ENCODE assay signal across 8 mouse cellular contexts in genomic region chr13:34398061-34398787, GRCm38 (mm10). TPM values are rescaled to one million over a fixed set of nuclear protein-coding genes. Genes with fewer than 3 reads are reported as not detected.
DNase-seq lines count a peak whose midpoint lies in the region; ATAC-seq and TF ChIP-seq lines count a peak whose summit lies in the region.

No protein-coding gene starts in this region.

- no peak overlapping the region for H3K27ac ChIP-seq in hindbrain, postnatal 0 days
- H3K27ac ChIP-seq in hindbrain, embryonic 12.5 days = no peak overlapping the region
- peak overlapping the region; percentile 72 for H3K27ac ChIP-seq in kidney, embryonic 15.5 days
- H3K27ac ChIP-seq in cerebellum, adult 2 months (ENCODE audit: insufficient read depth, low read length) = no peak overlapping the region

- H3K4me3 ChIP-seq in hindbrain, postnatal 0 days (ENCODE audit: low read length) = no peak overlapping the region
- no peak overlapping the region for H3K4me3 ChIP-seq in hindbrain, embryonic 12.5 days
- H3K4me3 ChIP-seq in kidney, embryonic 15.5 days (replicated peaks) = no peak overlapping the region
- H3K4me3 ChIP-seq in cerebellum, adult 2 months (replicated peaks; ENCODE audit: insufficient read depth, low read depth, low read length) = no peak overlapping the region

- no peak for DNase-seq in hindbrain, postnatal 0 days (ENCODE audit: low spot score)
- peak; percentile 10 for DNase-seq in adipocyte (ENCODE audit: low spot score)
- DNase-seq in lung, postnatal 10 days = peak; percentile 61
- DNase-seq in cerebellum, adult 2 months = no peak
- DNase-seq in layer of hippocampus, postnatal 10 days (ENCODE audit: low spot score in 2 of 2) = no peak
- no peak for DNase-seq in spleen, adult 18-20 months

- WGBS in hindbrain, postnatal 0 days = 21% methylated on average over 10 of the region's 10 CpGs
- 35% methylated on average over 10 of the region's 10 CpGs for WGBS in hindbrain, embryonic 12.5 days
- 43% methylated on average over 10 of the region's 10 CpGs for WGBS in kidney, embryonic 15.5 days
- 9% methylated on average over 10 of the region's 10 CpGs for WGBS in cerebellum, adult 2 months

- ATAC-seq in hindbrain, postnatal 0 days = peak; percentile 51; the same call in 1 of the 2 replicates
- ATAC-seq in hindbrain, embryonic 12.5 days (ENCODE audit: low FRiP score) = no peak
- ATAC-seq in kidney, embryonic 15.5 days (replicated peaks; ENCODE audit: low FRiP score) = no peak

- no peaks in the 10 kb centered on the region for H3K36me3 ChIP-seq in hindbrain, postnatal 0 days (ENCODE audit: insufficient read depth, low read length)
- H3K36me3 ChIP-seq in hindbrain, embryonic 12.5 days = no peaks in the 10 kb centered on the region
- H3K36me3 ChIP-seq in kidney, embryonic 15.5 days = no peaks in the 10 kb centered on the region

- TF ChIP-seq CTCF in hindbrain, postnatal 0 days (IDR thresholded peaks at IDR 0.05; ENCODE audit: low read depth) = no peak
- no peak for TF ChIP-seq CTCF in cerebellum, adult 2 months (IDR thresholded peaks at IDR 0.05; ENCODE audit: borderline replicate concordance, insufficient read depth, low read depth, low read length)

- H3K9ac ChIP-seq in hindbrain, postnatal 0 days (replicated peaks; ENCODE audit: low read length) = no peak overlapping the region
- no peak overlapping the region for H3K9ac ChIP-seq in hindbrain, embryonic 12.5 days
- no peak overlapping the region for H3K9ac ChIP-seq in kidney, embryonic 15.5 days

- H3K9me3 ChIP-seq in hindbrain, postnatal 0 days (ENCODE audit: low read length) = no peaks in the 10 kb centered on the region
- no peaks in the 10 kb centered on the region for H3K9me3 ChIP-seq in hindbrain, embryonic 12.5 days (replicated peaks)
- no peaks in the 10 kb centered on the region for H3K9me3 ChIP-seq in kidney, embryonic 15.5 days (replicated peaks)

- H3K4me1 ChIP-seq in hindbrain, postnatal 0 days (ENCODE audit: insufficient read depth, low read length) = no peaks in the 10 kb centered on the region
- H3K4me1 ChIP-seq in hindbrain, embryonic 12.5 days = no peaks in the 10 kb centered on the region
- no peaks in the 10 kb centered on the region for H3K4me1 ChIP-seq in kidney, embryonic 15.5 days
- H3K4me1 ChIP-seq in cerebellum, adult 2 months (ENCODE audit: control insufficient read depth, insufficient read depth, low read length) = no peaks in the 10 kb centered on the region

- TF ChIP-seq POLR2A in cerebellum, adult 2 months (IDR thresholded peaks at IDR 0.05; ENCODE audit: borderline replicate concordance, insufficient read depth, low read length) = no peak

- H3K4me2 ChIP-seq in hindbrain, postnatal 0 days (ENCODE audit: low read depth, low read length) = no peak overlapping the region
- no peak overlapping the region for H3K4me2 ChIP-seq in hindbrain, embryonic 12.5 days (replicated peaks)
- no peak overlapping the region for H3K4me2 ChIP-seq in kidney, embryonic 15.5 days

- H3K27me3 ChIP-seq in hindbrain, postnatal 0 days (ENCODE audit: insufficient read depth, low read length) = no peaks in the 10 kb centered on the region
- H3K27me3 ChIP-seq in hindbrain, embryonic 12.5 days = no peaks in the 10 kb centered on the region
- no peaks in the 10 kb centered on the region for H3K27me3 ChIP-seq in kidney, embryonic 15.5 days
- H3K27me3 ChIP-seq in cerebellum, adult 2 months (ENCODE audit: control insufficient read depth, insufficient read depth, low read length) = no peaks in the 10 kb centered on the region

RNA-seq across cellular contexts. Expression of gene Slc22a23, which starts 53.2 kb away (rescaled TPM):
- 118 and 136 TPM in 2 replicates for total RNA-seq in hindbrain, postnatal 0 days (2014; rRNA removed)
- polyA plus RNA-seq in hindbrain, postnatal 0 days (2015; fragmentation: Nextera tagmentation; extraction: Ambion mirVana) = 12.4 and 12.9 TPM in 2 replicates
- 14.0 and 16.1 TPM in 2 replicates for polyA plus RNA-seq in hindbrain, embryonic 12.5 days (2016; fragmentation: Nextera tagmentation; extraction: Ambion mirVana)
- 2.4 and 2.6 TPM in 2 replicates for polyA plus RNA-seq in kidney, embryonic 15.5 days (2015; fragmentation: Nextera tagmentation; extraction: Ambion mirVana)
- 43.9 and 44.9 TPM in 2 replicates for polyA plus RNA-seq in cerebellum, adult 2 months (2012; rRNA removed)
- total RNA-seq in layer of hippocampus, postnatal 10 days (2021) = 10 to 100 TPM; 51.4 to 51.8 TPM

Comparison
In these comparisons a context has a peak if more than half of its experiments do, and no peak if none do; other contexts are left out.
1. DNase-seq: peak in adipocyte (single experiment) and lung, postnatal 10 days (single experiment); none in hindbrain, postnatal 0 days (single experiment), cerebellum, adult 2 months (0 of 2), layer of hippocampus, postnatal 10 days (0 of 2) and spleen, adult 18-20 months (0 of 2).